Mouse (Mus musculus): ENCODE measurements at regions not wholly inside any gene's neighbourhood (a gene's known extent, or its start where the extent isn't known, plus 50 kb on each side); places are given as distances from the start of the nearest gene placed in this dataset.

DNA sequence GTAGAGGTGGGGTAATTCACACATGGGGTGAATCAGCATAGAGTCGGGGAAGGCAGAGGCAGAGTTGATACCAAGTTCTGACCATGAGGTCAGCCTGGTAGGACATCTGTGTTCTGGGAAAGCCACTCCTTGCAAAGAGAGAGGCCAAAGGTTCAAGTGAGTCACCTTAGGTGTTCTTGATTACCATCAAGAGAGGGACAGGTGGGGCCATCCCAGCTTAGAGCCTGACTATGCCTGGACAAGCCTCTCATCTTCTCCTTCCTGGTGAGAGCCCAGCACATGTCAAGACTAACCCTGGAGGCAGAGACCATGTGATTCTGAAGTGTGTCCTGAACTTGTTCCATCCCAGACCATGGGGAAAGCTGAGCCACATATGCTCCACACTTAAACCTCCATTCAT is 94.0 kb upstream of the 3110018I06Rik start:
- Histone ChIP-seq H3K27ac (no peak overlapping the region), H3K36me3 (replicated peaks) (no peaks in the 10 kb centered on the region), H3K4me3 (no peak overlapping the region), H3K4me1 (no peaks in the 10 kb centered on the region), H3K9me3 (no peaks in the 10 kb centered on the region), H3K27me3 (ENCODE audit: poor library complexity, severe bottlenecking) (no peaks in the 10 kb centered on the region)
- DNase-seq (ENCODE audit: extremely low spot score, low spot score) = no peak
- WGBS = 92% methylated on average over 1 of the region's 1 CpGs

DNA sequence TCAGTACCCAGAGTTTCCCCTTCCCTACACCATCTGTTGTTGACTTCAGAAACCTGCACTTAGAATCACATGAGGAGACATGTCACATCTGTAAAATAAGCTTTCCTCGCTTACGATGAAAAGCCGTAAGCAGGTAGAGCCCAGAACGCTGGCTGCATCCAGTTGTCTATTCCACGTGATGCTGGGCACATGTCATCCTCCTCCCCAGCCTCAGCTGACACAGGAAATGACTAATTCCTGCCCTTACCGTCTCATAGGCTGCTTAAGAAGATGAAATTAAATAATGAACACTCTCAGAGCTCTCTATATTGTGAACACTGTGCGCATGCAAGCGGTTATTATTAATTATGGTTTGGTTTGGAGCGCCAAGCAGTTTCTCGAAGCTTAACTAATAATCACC is 83.6 kb upstream of the 3110018I06Rik start:
- DNase-seq (ENCODE audit: extremely low spot score, low spot score) = no peak
- H3K27me3 ChIP-seq (ENCODE audit: poor library complexity, severe bottlenecking) = no peaks in the 10 kb centered on the region
- H3K36me3 ChIP-seq (replicated peaks) = no peaks in the 10 kb centered on the region
- H3K9me3 ChIP-seq = no peaks in the 10 kb centered on the region
- peaks cover 11% of the 10 kb centered on the region for H3K4me1 ChIP-seq
- no peak overlapping the region for H3K27ac ChIP-seq
- H3K4me3 ChIP-seq = no peak overlapping the region
- WGBS = 93% methylated on average over 10 of the region's 10 CpGs

DNA sequence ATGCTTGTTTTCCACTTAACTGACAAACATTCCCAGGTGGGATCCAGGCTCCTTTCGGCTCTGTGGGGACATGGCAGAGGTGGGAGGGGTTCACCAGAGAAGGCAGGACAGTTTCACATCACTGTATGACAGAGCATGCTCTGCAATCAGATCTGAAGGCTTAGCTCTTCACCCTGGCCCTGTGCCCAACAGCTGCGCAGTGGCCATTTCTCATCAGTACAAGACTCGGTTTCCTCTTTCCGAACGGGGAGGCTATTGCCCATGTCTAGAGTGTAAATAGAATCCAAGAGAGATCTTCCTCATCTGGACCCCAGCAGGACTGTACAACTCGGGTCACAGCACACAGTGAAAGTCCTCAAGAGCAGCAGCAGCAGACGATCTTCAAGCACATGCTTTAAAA is 64.5 kb upstream of the 3110018I06Rik start:
- no peaks in the 10 kb centered on the region for H3K9me3 ChIP-seq
- no peaks in the 10 kb centered on the region for H3K4me1 ChIP-seq
- no peak for DNase-seq (ENCODE audit: extremely low spot score, low spot score)
- H3K4me3 ChIP-seq = no peak overlapping the region
- H3K27ac ChIP-seq = no peak overlapping the region
- no peaks in the 10 kb centered on the region for H3K36me3 ChIP-seq (replicated peaks)
- 90% methylated on average over 7 of the region's 7 CpGs for whole genome bisulfite sequencing
- no peaks in the 10 kb centered on the region for H3K27me3 ChIP-seq (ENCODE audit: poor library complexity, severe bottlenecking)

DNA sequence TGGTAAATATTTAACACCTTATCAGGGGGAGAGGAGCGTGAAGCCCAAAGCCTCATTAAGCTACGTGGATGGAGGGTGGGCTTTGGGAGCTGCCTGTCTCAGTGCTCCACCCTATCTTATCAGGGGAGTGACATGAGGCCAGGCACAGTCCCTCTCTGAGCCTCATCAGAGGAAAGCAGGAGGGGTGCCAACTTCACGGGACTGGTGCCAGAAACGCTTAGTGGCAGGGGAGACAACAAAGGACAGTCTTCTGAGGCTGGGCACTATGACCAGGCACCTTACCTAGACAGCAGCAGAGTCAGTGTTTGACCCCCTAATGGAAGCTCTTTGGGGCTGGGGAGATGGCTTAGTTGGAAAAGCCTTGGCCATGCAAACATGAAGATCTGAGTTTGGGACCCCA is 49.9 kb upstream of the 3110018I06Rik start:
- Histone ChIP-seq H3K9me3 (no peaks in the 10 kb centered on the region), H3K36me3 (replicated peaks) (no peaks in the 10 kb centered on the region), H3K27ac (no peak overlapping the region), H3K4me3 (no peak overlapping the region), H3K27me3 (ENCODE audit: poor library complexity, severe bottlenecking) (no peaks in the 10 kb centered on the region), H3K4me1 (no peaks in the 10 kb centered on the region)
- DNase-seq (ENCODE audit: extremely low spot score, low spot score) = no peak
- WGBS = 84% methylated on average over 4 of the region's 4 CpGs

All from forebrain, embryonic 10.5 days (tissue).